Mouse (Mus musculus) liver, embryonic 14 days (tissue): ENCODE results near the gene Zfp664. TPM values are rescaled to one million over a fixed set of nuclear protein-coding genes. Genes with fewer than 3 reads are reported as not detected.

Source experiments
- polyA plus RNA-seq: library from polyadenylated mRNA; depleted of rRNA; stranded (reverse); fragments of >200 nt; gene quantifications from 2 replicates; pipeline ENCODE4 v1.2.3, GENCODE M21; 2012; rRNA removed

Zfp664 gene
- 6.9 and 8.6 TPM in 2 replicates for polyA plus RNA-seq

DNA sequence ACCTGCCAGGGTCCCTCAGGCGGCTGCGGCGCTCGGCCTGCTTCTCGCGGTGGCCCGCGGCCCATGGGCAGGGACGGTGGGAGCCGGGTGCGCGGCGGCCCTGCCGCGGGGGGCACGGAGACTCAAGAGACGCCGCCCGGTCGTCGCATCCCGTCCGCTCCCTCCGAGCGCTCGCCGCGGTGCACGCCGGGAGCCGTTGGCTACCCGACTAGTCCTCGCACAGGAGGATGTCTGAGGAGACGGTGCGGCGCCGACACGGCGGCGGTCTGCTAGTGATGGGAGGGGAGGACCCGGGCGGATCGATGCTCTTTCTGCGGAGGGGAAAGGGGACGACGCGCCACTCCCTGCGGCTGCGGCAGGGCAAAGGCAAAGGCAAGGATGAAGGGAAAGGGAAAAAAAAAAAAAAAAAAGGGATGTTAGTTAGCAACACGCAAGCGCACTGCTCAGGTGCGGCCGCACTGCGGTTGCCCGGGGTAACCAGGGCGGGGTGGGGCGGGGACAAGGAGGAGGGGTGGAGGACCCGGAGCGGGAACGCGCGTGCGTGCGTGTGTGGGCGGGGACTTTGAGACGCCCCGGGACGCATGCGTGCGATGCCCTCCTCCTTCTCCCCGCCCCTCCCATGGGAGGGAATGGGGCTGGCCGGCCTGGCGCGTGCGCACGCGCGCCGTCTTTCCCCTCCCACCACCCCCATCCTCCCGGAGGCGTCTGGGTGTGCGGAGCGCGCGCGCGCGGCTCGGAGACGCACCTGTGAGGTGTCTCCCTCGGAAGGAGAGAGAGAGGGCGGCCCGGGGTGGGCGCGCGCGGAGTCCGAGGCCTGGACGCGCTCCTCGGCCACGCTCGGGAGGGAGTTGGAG is at the start of gene Zfp664, which contains the start of gene Ccdc92:
Zfp664 (plus strand) TSS at position 679 of the 854 bp plus-strand sequence.
Ccdc92 (minus strand) TSS at position 412 of the 854 bp plus-strand sequence.

Other genes with a start within 250 kb of the Zfp664 start
- 5.3 and 6.2 TPM in 2 replicates for gene Atp6v0a2, start 234.1 kb upstream of the Zfp664 start, polyA plus RNA-seq
- 0.01 and 0.02 TPM in 2 replicates for gene Dnah10, start 137.6 kb upstream of the Zfp664 start, polyA plus RNA-seq
- 0.16 TPM in 2 replicates for gene Ccdc92, start 267 bp upstream of the Zfp664 start, polyA plus RNA-seq
- 0.16 and 0.25 TPM in 2 replicates for gene Rflna, start 140.5 kb downstream of the Zfp664 start, polyA plus RNA-seq